Mouse (Mus musculus): ENCODE data around the gene Marcksl1. TPM values are rescaled to one million over a fixed set of nuclear protein-coding genes. Genes with fewer than 3 reads are reported as not detected.

The Marcksl1 gene
- polyA plus RNA-seq (2015; fragmentation: Nextera tagmentation; extraction: Ambion mirVana), result 490 and 533 TPM in 2 replicates

DNA sequence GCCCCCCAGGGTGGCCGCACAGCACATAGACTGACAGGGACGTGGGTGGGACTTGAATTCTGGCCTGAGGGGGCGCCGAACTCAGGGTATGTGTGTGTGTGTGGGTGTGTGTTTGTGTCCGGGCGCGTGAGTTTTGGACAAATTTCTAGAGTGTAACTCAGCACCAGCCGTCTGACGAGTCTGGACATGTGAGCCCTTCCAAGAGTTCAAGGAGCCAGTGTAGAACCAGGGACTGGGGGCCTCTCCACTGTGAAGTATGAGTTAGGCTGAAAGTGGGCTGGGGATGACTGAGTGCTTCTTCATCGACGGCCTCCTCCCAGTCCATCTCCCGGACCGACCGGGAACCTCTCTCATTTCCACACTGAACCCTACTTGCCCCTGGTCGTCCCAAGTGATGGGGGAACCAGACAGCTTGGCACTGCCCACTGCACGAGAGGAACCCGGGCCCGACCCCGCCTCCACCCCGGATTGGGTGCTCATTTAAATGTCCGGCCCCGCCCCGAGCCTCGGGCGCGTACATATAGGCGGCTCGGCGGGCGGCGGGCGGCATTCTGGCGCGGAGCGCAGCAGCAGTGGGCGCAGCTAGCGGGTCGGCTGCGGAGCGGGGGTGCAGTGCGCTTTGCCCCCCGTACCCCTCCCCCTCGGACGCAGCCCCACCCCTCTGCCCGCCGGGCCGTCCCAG is at the start of gene Marcksl1:
Marcksl1 (plus strand) TSS at position 496 of the 682 bp plus-strand sequence.
- Histone ChIP-seq H3K27me3 (replicated peaks) (no peaks in the 10 kb centered on the region), H3K27ac (peak within 1 kb of the TSS; percentile 95), H3K4me1 (peaks cover 30% of the 10 kb centered on the region), H3K9ac (peak within 1 kb of the TSS; percentile 100), H3K9me3 (no peaks in the 10 kb centered on the region), H3K4me2 (peak within 1 kb of the TSS; percentile 69), H3K36me3 (peaks cover 6% of the 10 kb centered on the region; the same call in 1 of the 2 replicates), H3K4me3 (replicated peaks) (peak within 1 kb of the TSS; percentile 99)
- ATAC-seq (ENCODE audit: insufficient read depth, low FRiP score, low read depth), result peak; percentile 80
- WGBS, result 5% methylated on average over 42 of the region's 47 CpGs

DNA sequence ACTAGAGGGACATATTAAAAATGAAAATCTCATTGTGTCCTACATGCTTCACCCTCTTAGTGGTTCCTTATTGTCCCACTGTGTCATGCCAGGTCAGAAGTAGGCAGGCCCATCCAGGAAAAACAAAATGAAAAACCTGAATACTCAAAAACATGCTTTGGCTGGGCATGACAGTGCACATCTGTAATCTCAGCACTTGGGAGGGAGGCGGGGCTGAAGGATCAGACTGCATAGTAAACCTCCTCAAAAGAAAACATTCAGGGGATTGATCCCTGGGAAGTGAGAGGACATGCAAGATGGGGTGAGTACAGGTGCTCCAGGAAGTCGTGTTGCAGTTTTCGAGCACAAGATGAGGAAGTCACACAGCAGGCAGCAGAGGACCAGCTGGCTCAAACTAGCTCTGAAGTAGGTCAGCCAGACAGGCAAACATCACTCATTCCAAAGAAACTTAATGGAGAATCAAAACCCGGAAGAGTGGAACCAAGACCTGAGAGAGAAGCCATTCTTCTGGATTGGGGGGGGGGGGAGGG is 49.0 kb upstream of the Marcksl1 start:
- WGBS, result 79% methylated on average over 4 of the region's 4 CpGs
- Histone ChIP-seq H3K4me2 (no peak overlapping the region), H3K27ac (no peak overlapping the region), H3K9ac (no peak overlapping the region), H3K9me3 (no peaks in the 10 kb centered on the region), H3K36me3 (peaks cover 34% of the 10 kb centered on the region), H3K4me1 (peaks cover 4% of the 10 kb centered on the region; the same call in 1 of the 2 replicates), H3K27me3 (replicated peaks) (no peaks in the 10 kb centered on the region), H3K4me3 (replicated peaks) (no peak overlapping the region)
- no peak for ATAC-seq (ENCODE audit: insufficient read depth, low FRiP score, low read depth)

DNA sequence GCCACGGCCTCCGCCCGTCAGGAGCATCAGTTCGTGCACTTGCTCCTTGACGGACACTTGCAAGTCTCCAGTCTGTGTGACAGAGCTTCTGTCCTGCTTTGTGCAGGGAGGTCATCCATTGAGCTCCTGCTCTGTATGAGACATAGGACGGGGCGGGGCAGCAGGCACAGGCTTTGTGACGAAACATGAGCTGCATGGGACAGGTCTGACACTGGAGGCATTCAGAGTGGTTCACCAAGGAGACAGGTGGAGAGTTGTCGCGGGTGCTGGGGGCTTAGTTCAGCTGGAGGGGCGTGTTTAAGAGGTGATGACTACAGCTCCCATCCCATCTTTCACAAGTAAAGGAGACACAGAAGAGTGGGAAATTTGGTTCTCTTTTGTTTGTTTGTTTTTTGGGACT is 37.3 kb upstream of the Marcksl1 start:
- Histone ChIP-seq H3K4me2 (no peak overlapping the region), H3K9ac (no peak overlapping the region), H3K27me3 (replicated peaks) (no peaks in the 10 kb centered on the region), H3K36me3 (peaks cover 38% of the 10 kb centered on the region), H3K9me3 (no peaks in the 10 kb centered on the region), H3K4me3 (replicated peaks) (no peak overlapping the region), H3K4me1 (no peaks in the 10 kb centered on the region), H3K27ac (no peak overlapping the region)
- ATAC-seq (ENCODE audit: insufficient read depth, low FRiP score, low read depth), result no peak
- 88% methylated on average over 11 of the region's 11 CpGs for WGBS

DNA sequence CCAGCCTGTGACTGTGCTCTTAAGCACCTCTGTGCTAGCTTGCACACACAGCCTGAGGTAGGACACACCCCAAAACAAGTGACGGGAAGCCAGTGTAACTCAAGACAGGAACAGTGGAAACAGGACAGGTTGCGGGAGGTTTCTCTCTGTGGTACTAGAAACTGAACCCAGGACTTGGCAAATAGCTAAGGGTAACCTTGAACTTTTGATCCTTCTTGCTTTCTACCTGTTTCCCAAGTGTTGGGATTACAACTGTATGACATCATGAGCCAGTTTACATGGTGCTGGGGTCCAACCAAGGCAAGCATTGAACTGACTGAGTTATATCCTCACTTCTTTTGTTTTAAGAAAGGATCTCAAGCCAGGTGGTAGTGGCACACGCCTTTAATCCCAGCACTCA is 33.5 kb upstream of the Marcksl1 start:
- no peak overlapping the region for H3K4me3 ChIP-seq (replicated peaks)
- ATAC-seq (ENCODE audit: insufficient read depth, low FRiP score, low read depth), result no peak
- no peak overlapping the region for H3K9ac ChIP-seq
- H3K27me3 ChIP-seq (replicated peaks), result no peaks in the 10 kb centered on the region
- H3K36me3 ChIP-seq, result peaks cover 26% of the 10 kb centered on the region
- WGBS, result 80% methylated on average over 3 of the region's 3 CpGs
- H3K9me3 ChIP-seq, result no peaks in the 10 kb centered on the region
- H3K27ac ChIP-seq, result no peak overlapping the region
- H3K4me1 ChIP-seq, result no peaks in the 10 kb centered on the region
- H3K4me2 ChIP-seq, result no peak overlapping the region

DNA sequence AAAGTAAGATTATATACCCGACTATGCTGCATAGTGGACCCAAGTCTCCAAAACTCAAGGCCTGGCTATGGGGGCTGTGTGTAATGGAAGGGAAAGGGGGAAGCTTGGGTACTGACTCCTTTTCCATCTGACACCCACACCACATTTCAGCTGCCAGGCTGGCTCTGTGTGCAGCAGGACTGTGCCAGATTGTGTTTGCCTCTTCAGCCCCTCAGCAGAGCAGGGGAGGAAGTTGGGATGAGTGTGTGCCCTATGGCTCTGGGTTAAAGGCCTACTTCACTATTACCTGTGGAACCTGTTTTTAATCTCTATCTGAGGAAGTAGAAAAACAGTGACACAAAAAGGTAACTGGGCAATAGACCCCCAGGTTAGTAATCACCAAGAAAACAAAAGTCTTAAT is 32.3 kb upstream of the Marcksl1 start:
- H3K27me3 ChIP-seq (replicated peaks), result no peaks in the 10 kb centered on the region
- H3K9me3 ChIP-seq, result no peaks in the 10 kb centered on the region
- no peak overlapping the region for H3K9ac ChIP-seq
- H3K4me1 ChIP-seq, result no peaks in the 10 kb centered on the region
- peaks cover 22% of the 10 kb centered on the region for H3K36me3 ChIP-seq
- H3K4me2 ChIP-seq, result no peak overlapping the region
- H3K27ac ChIP-seq, result no peak overlapping the region
- no peak overlapping the region for H3K4me3 ChIP-seq (replicated peaks)
- WGBS, result 92% methylated on average over 1 of the region's 1 CpGs
- no peak for ATAC-seq (ENCODE audit: insufficient read depth, low FRiP score, low read depth)

DNA sequence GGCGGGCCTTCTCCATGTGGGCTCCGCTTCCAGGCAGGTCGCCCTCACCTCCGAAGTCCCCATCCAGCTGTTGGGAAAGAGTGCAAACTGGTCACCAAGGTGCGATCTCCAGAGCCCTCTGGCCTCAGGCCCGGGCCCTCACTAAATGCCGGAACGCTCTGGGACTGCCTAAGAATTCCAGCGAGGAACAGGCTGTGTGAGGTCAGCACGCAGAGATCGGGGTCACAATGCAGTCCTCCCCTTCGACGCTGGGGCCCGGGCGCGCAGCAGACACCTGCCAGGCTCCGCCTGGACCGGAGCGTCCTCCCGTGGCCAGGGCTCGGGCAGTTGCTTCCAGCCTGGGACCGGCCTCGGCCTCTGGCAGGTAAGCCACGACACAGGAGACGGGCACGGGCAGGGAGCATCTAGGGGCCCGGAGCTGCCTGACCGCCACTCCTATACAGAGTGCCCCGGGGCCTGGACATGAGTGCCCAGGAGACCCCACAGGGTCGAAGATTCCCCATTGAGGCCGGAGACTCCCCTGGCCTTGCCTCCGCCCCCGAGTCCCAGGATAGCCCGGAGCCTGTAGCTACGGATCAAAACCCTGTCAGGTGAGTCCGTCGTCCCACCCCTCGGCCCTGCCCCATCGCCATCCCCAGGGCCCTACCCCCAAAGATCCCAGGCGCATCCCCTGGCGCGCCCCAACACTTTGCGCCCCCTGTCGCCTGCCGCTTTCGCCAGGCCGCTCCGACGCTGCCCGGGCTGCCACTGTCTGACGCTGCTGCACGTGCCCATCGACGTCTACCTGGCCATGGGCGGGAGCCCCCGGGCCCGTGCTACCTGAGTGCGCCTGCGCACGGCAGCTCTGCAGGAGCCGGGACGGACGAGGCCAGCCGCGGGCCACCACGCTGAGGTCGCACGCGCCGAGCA is 22.2 kb upstream of the Marcksl1 start, which contains the start of the genes Tssk3 and Fam229a:
Tssk3 (minus strand) TSS at position 51 of the 909 bp plus-strand sequence.
Fam229a (plus strand) TSS at position 219 of the 909 bp plus-strand sequence.
- H3K36me3 ChIP-seq, result 0 out of 2 replicates have a peak, but pooled peaks cover 9% of the 10 kb centered on the region
- H3K4me3 ChIP-seq (replicated peaks), result peak within 1 kb of the TSS; percentile 33
- peak within 1 kb of the TSS; percentile 7; the same call in 1 of the 2 replicates for H3K9ac ChIP-seq
- no peaks in the 10 kb centered on the region for H3K9me3 ChIP-seq
- ATAC-seq (ENCODE audit: insufficient read depth, low FRiP score, low read depth), result no peak; the same call in 1 of the 2 replicates
- no peak within 1 kb of the TSS for H3K27ac ChIP-seq
- H3K4me2 ChIP-seq, result peak within 1 kb of the TSS; percentile 72
- H3K27me3 ChIP-seq (replicated peaks), result peaks cover 20% of the 10 kb centered on the region
- H3K4me1 ChIP-seq, result peaks cover 19% of the 10 kb centered on the region
- 8% methylated on average over 70 of the region's 70 CpGs for WGBS

DNA sequence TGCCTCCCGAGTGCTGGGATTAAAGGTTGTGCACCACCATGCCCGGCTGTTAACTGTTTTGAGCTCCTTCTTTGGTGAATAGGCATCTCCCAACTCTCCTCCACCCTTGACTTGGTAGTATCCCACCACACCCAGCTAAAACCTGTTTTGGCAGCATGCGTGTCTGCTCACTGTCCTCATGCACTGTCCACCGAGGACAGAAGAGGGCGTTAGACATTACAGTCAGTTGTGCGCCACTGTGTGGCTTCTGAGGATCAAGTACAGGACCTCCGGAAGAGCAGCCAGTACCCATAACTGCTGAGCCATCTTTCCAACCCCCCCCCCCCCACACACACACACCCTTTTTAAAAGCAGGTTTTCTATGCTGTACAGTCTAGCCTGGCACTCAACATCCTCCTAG is 18.7 kb upstream of the Marcksl1 start:
- Histone ChIP-seq H3K4me2 (no peak overlapping the region), H3K27me3 (replicated peaks) (peaks cover 20% of the 10 kb centered on the region), H3K9me3 (no peaks in the 10 kb centered on the region), H3K4me1 (peaks cover 33% of the 10 kb centered on the region), H3K9ac (no peak overlapping the region), H3K36me3 (no peaks in the 10 kb centered on the region), H3K4me3 (replicated peaks) (no peak overlapping the region), H3K27ac (no peak overlapping the region)
- 63% methylated on average over 7 of the region's 7 CpGs for WGBS
- no peak for ATAC-seq (ENCODE audit: insufficient read depth, low FRiP score, low read depth)

DNA sequence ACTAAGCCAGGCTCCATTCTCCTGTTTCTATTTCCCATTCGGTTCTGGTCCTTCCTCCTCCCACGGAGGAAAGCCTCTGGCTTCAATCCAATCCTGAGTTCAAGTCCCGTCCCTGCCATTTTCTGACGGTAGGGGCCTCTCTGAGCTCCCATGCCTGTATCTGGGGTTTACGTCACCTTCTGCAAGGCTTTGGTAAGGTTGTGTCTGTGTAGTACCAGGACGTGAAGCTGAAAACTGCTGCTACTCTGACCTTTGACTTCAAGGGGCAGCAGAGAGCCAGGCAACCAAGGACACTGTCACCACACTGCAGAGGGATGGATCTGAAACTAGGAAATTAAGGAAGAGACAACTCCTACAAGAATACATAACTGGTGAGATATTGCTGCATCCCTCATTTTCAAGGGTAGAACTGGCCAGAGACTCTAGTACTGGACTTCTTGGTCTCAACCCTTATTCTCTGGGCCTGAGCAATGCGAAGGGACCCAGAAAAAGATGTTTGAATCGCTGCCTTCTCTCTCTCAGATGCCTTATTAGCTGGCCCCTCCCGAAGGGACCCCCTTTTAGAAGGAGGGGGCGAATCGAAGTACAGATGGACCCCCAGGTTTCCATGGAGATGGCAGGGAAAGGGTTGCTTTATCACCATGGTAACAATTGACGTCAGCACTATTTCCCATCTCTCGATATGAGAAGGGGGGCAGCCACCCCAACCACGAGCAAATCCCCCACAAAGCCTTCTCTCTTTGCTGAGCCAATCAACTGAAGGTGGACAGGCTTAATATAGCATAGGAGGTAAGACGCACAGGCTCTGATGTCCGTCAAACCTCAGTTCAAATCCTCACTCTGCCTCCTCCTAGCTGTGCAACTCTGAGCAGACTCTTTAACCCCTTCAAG is 17.5 kb upstream of the Marcksl1 start:
- H3K4me1 ChIP-seq, result peaks cover 38% of the 10 kb centered on the region
- WGBS, result 29% methylated on average over 16 of the region's 16 CpGs

DNA sequence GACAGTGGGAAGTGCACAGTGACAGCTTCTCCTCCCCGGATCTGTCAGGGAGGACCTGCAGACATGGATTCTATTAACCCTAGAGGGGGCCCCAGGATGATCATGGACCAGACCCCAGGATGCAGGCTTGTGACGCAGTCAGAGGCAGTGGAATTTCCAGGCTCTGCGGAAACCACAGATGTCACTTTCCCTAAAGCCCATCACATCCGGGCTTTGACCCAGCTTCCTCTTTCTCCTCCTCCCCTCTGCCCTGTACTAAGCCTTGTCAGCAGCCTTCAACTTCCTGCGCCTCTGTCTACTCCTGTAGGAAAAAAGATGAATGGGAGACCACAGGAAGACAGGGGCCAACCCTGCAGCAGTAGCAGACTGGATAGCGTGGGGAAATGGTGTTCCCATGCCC is 16.8 kb upstream of the Marcksl1 start:
- Histone ChIP-seq H3K4me2 (0 out of 2 replicates have a peak overlapping the region, but pooled peaks have one; percentile 24), H3K9me3 (no peaks in the 10 kb centered on the region), H3K27me3 (replicated peaks) (peaks cover 5% of the 10 kb centered on the region), H3K4me3 (replicated peaks) (no peak overlapping the region), H3K4me1 (peaks cover 35% of the 10 kb centered on the region), H3K27ac (peak overlapping the region; percentile 58; the same call in 1 of the 2 replicates), H3K36me3 (no peaks in the 10 kb centered on the region), H3K9ac (no peak overlapping the region)
- WGBS, result 19% methylated on average over 6 of the region's 6 CpGs
- 0 out of 2 replicates have a peak, but pooled peaks have one; percentile 11 for ATAC-seq (ENCODE audit: insufficient read depth, low FRiP score, low read depth)

More for the DNA sequence above, 17.5 kb upstream of the Marcksl1 start:
- no peaks in the 10 kb centered on the region for H3K36me3 ChIP-seq
- peak overlapping the region; percentile 58; the same call in 1 of the 2 replicates for H3K27ac ChIP-seq
- 0 out of 2 replicates have a peak overlapping the region, but pooled peaks have one; percentile 24 for H3K4me2 ChIP-seq
- H3K27me3 ChIP-seq (replicated peaks), result peaks cover 12% of the 10 kb centered on the region
- H3K9me3 ChIP-seq, result no peaks in the 10 kb centered on the region
- no peak overlapping the region for H3K9ac ChIP-seq
- no peak for ATAC-seq (ENCODE audit: insufficient read depth, low FRiP score, low read depth)
- H3K4me3 ChIP-seq (replicated peaks), result no peak overlapping the region

DNA sequence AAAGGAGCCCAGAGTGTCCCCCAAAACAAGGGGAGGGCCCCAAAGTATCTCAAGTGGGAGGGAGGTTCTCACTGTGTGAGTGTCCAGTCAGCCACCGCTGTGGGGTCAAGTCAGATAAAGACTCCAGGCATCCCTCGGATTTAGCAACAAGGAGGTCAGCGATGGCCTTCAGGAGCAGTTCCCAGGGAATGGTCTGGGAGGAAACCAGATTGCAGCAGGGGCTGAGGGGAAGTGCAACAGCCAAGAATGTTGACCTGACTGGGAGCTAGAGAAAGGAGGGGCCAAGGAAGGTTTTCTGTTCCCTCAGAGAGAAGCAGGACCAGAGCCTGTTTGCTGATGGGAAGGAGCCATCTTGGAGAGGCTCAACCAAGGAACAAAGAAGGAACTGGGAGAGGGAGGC is 14.4 kb upstream of the Marcksl1 start:
- H3K4me1 ChIP-seq, result peaks cover 45% of the 10 kb centered on the region

DNA sequence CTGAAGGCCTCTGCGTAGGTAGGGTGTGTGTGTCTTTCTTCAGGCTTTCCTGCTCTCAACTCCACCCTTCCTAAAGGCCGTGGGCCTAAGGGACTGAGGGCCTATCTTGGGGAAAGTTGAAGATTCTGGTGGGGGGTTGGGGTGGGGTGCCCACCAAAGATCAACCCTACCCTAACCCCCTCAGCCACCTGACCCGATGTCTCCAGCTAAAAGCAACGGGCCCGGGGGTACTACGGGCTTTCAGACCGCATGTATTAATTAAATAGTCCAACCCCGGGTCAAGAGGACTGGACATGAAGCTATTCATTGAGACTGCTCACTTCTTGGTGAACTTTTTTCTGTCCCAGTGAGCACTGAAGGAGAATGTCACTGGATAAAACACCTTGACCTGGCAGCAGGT is 13.4 kb upstream of the Marcksl1 start:
- H3K9me3 ChIP-seq, result no peaks in the 10 kb centered on the region
- H3K27ac ChIP-seq, result peak overlapping the region; percentile 90
- 76% methylated on average over 8 of the region's 8 CpGs for WGBS
- peak overlapping the region; percentile 61 for H3K4me3 ChIP-seq (replicated peaks)
- H3K9ac ChIP-seq, result no peak overlapping the region
- H3K36me3 ChIP-seq, result no peaks in the 10 kb centered on the region
- H3K4me1 ChIP-seq, result peaks cover 45% of the 10 kb centered on the region
- no peak for ATAC-seq (ENCODE audit: insufficient read depth, low FRiP score, low read depth)
- no peaks in the 10 kb centered on the region for H3K27me3 ChIP-seq (replicated peaks)
- peak overlapping the region; percentile 64 for H3K4me2 ChIP-seq

More for the DNA sequence above, 14.4 kb upstream of the Marcksl1 start:
- no peak overlapping the region for H3K4me2 ChIP-seq
- no peak overlapping the region for H3K27ac ChIP-seq
- no peak overlapping the region for H3K4me3 ChIP-seq (replicated peaks)
- no peaks in the 10 kb centered on the region for H3K9me3 ChIP-seq
- H3K36me3 ChIP-seq, result no peaks in the 10 kb centered on the region
- WGBS, result 67% methylated on average over 3 of the region's 3 CpGs
- ATAC-seq (ENCODE audit: insufficient read depth, low FRiP score, low read depth), result no peak
- no peak overlapping the region for H3K9ac ChIP-seq
- H3K27me3 ChIP-seq (replicated peaks), result no peaks in the 10 kb centered on the region

All from stomach, embryonic 15.5 days (tissue).